Mouse (Mus musculus): ENCODE measurements at regions not wholly inside any gene's neighbourhood (a gene's known extent, or its start where the extent isn't known, plus 50 kb on each side); places are given as distances from the start of the nearest gene placed in this dataset.
"Not testable (repeated sequence)": the region's sequence is repeated elsewhere in the genome, so short reads cannot be mapped to it uniquely, and the experiment has no call there.

DNA sequence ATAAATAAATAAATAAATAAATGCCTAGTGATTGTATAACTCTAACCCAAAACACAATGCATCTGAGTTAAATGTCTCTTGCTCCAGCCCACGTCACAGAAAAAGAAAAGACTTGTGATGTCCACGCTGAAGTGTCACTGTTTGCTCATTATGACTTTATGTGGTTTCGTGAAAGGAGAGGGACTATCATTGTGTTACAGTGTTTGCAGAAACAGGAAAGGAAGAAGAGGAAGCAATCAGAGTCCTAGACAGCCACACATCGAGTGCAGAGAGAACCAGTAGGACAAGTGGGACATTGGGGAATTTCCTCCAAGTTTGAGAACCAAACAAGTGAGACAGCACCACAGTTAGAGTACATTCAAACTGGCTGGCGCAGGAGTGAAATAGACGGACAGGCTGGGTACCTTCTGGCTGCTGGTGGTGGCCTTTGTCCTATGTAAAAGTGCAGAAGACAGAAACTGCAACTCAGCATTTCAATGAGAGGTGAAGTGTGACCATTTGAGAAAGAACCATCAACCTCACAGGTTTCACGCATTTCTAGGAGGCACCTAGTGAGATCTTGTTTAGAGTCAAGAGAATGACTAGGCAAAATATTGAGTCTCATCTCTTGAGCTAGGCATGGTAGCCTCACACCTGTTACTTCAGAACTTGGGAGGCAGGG lies 59.6 kb downstream of the Fasl start:
- DNase-seq: no peak

DNA sequence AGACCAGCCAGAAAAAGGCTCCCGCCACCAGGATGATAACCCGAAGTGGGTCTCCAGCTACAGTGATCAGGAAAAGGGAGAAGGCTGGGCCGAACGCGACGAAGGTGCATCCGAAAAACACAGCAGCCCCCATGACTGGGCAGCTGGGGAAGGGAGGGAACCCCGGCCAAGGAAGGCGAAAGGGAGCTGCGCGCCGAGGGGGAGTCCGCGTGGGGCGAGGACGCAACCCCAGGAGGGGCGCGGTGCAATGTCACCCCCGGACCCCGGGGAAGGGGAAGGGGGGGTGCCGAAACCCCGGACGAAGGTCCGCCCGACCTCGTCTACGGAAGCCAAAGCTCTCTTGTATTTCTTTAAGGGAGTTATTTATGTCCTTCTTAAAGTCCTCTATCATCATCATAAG lies 60.9 kb downstream of the Fasl start:
- DNase-seq: not testable (repeated sequence)

DNA sequence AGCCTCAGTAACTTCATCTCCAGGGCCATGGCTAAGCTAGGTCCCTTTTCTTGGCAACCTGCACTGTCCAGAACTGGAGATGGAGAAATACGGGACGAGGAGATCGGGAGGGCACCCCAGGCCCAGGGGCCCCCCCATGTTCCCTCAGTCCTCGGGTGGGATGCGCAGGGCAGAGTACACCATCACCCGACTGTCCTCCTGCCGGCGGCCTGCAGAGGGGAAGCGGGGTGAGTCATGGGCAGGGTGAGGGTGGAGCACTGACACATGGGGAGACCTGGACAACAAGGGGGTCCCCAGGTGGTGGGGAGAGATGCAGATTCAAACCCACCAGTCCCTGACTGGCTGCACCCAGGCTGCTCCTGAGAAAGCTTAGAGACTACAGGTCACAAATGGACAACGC lies 62.2 kb downstream of the Fasl start:
- DNase-seq: not testable (repeated sequence)

DNA sequence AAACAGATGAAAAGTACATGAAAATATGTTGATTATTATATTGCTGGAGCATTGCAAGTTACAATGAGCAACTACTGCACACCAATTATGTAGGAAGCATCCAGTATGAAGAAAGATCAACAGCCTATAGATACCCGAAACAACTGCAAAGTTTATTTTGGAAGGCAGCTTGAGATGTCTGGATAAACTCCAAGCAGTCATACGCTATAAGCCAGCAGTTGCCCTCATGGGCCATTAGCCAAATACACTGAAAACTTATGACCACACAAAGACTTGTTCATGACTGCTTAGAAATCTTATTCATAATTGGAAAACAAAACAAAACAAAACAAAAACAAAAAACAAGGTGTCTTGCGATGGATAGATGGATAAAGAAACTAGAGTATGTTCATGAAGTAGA lies 68.4 kb downstream of the Fasl start:
- no peak for DNase-seq

DNA sequence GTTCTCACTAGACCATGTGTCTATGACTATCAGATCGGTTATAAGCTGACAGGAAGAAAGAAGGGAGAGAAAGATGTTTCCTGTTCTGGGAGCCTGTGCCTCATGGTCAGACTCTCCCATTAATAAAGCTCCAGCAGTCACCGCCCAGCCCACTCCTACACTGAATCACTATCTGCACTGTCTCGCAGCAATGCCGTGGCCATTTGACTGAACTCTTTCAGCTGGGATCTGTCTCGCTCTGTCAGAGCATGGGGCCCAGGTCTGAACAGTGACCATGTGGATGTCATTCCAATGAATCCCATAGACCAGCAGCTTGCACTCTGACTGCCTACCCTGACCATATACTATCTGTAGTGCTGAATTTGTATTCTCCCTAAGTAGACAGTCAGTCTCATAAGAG lies 70.0 kb downstream of the Fasl start:
- DNase-seq: no peak

DNA sequence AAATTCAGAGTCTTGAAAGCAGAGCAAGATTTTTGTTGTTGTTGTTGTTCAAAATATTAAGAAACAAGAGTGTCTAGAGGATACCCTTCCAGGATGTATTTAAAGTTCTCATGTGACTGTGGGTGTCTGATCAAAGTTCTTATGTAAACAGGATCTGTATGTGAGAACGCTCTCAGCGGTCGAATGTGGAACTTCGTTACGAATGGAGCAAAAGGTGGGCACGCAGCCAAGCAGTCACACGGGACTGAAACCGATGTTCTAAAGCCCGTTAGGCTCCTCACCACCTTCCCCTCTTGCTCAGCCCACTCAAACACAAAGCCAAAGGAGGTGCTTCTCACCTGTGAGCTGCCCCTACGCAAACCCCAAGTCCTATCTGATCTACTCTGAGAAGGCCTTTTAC lies 75.4 kb downstream of the Fasl start:
- peak; percentile 27 for DNase-seq

DNA sequence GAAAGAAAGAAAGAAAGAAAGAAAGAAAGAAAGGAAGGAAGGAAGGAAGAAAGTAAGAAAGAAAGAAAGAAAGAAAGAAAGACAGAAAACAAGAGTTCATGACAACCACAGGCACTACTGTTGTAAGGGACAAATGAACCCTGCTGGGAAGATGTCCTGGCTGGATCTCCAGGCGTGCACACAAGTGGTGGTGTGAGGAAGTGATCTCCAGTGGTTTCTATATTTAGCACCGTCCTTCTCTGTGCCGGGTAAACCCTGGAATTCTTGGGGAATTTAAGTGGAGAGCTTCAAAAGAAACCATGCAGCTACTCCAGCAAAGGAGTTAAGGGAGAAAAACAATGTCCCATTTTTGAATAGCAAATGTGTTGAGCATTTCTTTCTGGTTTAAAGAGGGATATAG lies 76.0 kb downstream of the Fasl start:
- no peak for DNase-seq

DNA sequence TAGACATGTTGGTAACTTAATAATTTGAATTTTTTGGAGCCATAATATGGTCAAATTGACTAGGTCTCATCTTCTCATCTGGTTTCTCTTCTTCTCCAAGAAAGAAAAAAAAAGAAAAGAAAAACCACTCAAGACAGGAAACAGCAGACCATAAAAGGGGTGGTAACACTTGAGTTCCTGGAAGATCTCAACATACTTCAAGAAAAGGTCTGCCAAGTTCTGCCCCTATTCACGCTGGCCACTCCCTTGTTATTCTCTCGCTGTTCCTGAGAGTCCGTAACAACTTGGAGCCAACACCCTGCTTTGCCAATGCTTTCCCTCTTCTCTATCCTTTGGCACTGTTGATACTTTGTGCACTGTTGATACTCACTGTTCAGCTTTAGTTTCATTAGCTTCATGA lies 81.2 kb downstream of the Fasl start:
- DNase-seq: no peak

DNA sequence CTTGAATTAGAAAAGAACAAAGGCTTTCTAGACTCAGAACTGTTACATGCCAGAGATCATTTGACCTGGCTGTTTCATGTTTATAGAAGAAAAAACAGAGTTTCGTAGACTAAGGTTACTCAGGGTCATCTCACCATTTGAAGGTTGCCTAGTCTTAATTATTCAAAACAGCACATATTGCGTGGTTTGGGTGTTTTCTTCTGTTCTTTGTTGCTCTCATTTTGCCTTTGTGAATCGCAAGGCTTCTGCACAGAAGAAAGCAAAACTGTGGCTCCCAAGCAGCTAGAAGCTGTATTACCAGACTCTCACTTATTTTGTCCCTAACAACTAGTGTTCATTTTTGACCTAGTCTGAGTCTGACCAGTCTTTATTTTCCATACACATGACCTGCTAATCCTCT lies 83.3 kb downstream of the Fasl start:
- no peak for DNase-seq

DNA sequence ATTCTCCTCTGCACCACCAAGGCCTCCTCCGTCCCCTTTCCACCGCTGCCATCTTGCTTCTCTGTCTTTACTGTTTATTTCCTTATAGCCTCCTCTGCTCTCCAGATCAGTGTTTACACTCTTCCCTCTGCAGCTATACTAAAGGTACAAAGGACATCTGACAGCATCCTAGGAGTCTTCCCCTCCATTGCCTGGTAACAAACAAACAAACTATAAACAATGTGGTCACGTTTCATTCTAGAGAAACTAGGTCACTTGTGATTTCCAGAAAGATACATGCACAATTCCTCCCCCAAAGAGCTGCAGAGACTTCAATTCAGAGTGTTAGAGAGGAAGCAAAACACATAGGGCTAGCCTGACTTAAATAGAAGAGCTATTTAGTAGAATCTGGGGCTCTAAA lies 83.8 kb downstream of the Fasl start:
- DNase-seq: no peak

DNA sequence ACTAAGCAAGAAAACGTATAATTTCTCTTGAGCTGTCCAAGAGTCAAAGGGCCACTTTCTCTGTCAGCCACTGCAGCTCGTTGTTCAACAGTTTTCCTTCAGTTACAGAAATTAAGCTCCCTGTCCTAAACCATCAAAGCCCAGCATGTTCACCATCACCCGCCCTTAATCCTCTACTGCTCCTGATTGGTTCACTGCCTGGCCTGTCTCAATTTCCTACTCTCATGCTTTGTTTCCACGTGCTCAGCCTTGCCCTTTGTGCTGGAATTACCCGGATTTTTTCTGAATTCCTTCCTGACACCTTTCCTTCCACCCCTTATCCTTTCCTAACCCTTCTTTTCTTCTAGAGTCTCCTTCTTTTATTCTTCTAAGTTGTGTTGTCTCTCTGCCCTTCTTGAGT lies 92.4 kb downstream of the Fasl start:
- DNase-seq: no peak

DNA sequence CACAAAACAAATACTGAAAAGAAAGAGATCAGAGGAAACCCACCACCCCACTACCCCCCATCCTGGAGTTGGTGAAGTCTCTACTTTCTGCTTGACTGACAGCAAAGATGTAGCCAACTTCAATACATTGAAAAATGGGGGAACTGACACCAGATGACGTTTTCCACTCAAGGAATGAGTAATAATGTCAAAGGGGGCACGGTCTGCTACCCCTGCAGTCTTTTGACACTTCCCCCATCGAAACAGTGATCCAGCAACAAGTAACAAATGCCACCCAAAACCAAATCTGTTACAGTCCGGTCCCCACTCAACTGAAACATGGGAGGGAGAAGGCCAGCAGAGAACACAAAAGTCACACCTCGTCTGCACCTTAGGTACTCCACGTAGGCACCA lies 94.5 kb downstream of the Fasl start:
- DNase-seq: no peak

DNA sequence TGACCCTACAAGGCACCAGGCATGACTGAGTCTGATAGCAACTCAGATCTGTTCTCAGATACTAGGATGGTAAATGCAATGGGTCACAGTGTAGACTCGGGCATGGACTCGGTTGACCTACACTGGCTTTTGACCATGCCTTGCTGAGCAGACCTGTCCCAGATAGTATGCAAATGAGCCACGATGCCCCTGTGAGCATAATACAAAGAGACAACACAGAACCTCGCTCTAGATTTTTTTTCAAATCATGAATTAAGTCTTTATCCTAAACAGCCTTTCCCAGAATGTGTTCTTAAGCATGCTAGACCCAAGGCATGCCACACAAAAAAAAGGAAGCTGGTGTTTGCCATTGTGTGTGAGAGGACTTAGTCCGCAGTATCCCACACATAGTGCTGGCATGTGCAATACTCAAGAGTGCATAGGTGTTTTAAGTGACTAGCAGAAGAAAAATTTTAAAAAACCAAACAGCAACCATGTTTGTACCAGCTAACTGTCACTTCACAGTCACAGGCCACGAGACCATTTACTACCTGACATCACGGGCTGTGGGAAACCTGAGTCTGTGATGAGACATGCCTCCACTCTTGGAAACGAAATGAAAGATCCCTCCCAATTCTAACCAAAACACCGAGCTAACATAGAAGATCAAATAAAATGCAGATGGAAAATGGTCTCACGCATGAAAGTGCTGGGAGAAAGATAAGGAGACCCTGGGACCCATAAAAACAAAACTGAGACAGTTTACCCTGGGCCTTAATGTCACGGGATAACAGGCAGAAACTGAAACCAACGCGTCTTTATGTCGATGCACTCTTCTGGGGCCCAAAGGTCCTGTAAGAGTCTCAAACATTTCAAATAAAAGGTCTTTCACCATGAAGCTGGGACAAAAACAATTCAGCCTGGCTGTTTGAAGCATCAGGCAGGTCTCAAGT lies 95.2 kb downstream of the Fasl start:
- DNase-seq: no peak

DNA sequence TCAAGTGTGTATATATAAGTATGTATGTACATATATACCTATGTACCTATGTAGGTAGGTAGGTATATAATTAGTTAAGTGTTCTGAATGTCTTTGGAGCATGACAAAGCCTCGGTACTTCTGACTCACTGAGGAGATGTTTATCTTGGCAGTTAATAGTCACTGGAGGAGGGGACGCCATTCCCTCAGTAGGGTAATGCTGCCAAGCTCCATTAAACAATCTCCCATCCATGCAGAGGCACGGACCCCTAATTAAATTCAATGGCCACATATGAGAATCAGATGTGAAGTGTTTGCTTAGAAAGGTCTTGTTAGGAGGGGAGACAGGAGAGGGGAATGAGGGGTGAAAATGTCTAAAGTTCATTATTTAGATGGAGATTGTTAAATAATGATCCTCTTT lies 99.3 kb downstream of the Fasl start:
- DNase-seq: no peak

DNA sequence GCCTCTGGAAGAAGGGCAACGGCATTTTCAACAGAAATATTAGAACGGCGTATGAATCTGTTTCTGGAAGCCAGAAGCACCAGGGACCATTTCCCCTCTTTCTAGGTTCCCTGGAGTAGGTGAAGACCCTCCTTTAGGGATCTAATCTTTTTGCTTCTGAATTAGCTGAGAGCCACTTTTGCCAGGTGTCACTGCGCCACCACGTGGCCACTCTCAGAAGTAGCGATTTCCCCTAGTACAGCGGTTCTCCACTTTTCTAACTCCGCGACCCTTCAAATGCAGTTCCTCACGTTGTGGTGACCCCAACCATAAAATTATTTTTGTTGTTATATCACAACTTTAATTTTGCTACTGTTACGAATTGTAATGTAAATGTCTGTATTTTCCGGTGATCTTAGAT lies 100.7 kb downstream of the Fasl start:
- DNase-seq: peak; percentile 36

DNA sequence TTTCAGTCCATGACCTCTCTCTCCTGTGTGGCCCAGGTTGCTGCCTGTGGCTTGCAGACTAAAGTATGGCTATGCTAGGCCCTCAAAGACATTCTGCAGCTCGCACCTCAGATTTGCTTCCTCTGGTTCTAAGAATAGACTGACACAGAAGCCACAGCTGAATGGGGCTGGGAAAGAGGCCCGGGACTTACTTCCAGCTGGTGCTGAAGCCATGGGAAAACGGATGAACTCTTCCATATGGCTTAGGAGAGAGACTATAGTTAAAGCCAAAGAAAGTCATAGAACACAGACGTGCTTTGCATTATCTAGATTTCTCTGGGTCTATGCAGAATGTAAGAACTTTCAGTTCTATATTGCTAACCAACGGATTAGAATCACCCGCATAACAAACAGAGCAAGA lies 107.7 kb downstream of the Fasl start:
- DNase-seq: no peak

DNA sequence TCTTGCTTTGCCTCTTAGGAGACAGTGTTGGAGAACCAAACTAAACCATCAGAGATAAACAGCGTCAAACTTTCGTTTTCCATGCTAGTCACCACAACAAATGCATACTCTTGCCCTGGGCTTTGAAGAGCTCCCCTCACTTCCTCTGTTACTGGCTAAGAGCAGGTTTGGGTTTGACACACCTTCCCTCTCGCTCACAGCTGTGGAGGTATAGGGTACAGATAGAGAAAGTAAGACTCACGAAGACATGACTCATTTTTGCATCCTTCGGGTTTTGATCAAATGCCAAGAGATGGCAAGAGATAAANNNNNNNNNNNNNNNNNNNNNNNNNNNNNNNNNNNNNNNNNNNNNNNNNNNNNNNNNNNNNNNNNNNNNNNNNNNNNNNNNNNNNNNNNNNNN lies 117.4 kb downstream of the Fasl start:
- no peak for DNase-seq

DNA sequence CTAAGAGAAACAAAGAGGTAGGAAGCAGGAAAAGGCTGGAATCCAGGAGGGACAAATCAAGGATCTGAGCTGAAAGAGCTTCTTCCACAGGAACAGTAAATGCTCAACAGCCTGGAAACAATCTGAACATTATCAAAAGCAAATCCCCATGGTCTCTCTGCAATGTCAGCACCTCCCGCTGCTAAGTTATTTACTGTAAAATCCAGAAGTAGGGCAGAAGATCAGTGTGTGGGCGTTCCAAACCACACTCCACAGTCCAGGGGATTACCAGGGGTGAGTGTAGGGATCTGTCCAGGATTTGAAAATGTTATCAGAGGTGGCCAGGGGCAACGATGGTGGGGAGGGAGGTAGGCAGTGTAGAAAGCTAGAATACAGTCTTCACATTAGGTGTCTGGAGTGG lies 124.0 kb downstream of the Fasl start:
- no peak for DNase-seq

DNA sequence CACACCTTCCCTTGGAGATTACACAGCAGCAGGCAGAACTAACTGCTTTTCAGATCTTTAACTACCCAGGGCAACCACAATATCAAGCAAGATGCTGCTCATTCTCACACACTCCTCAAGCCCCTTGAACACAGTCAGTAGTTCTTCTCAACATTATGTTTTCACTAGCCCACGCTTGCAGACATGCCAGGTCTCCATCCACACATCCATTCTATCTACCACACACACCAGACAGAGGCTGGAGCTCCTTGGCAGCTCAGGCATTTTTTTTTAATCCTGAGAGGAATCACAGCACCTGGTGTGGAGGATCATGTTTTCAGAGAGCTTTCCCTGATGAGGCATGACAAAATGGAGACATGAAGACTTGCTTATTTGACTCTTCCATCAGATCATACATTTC lies 124.9 kb downstream of the Fasl start:
- DNase-seq: no peak

DNA sequence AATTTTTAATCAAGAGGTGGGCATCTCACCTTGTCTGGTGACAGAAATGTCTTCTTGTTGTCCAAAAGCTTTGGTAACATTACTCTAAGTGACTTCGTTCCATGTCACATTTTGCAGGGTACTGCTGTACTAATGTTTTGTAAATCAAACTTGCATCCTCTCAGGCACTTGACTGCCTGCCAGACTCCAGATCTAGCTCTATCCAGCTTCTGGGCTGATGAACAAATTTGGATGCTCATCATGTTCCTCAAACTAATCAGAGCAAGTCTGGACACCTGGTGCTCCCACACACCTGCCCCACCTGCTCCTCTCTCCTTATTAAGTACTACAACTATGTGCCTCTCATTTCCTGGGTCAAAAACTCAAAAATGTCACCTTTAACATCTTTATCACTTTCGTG lies 126.1 kb downstream of the Fasl start:
- DNase-seq: no peak

DNA sequence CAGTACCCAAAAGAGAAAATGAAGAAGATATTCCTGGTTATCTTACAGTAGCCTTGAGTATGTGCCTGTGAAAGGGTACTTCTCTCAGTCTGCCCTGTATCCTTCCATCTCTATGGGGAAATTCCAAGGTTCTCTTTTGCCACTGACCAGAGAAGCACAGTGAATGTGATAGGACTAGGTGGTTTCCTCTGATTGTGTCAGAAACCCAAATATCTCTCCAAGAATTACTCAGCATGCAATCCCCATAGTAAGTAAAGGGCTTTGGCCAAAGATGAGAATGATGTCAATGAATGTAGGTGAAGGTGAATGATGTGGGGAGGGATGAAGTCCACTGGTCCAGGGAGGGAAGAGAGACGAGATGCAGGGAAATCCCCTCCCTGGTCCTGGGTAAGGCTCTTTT lies 130.8 kb downstream of the Fasl start:
- no peak for DNase-seq

DNA sequence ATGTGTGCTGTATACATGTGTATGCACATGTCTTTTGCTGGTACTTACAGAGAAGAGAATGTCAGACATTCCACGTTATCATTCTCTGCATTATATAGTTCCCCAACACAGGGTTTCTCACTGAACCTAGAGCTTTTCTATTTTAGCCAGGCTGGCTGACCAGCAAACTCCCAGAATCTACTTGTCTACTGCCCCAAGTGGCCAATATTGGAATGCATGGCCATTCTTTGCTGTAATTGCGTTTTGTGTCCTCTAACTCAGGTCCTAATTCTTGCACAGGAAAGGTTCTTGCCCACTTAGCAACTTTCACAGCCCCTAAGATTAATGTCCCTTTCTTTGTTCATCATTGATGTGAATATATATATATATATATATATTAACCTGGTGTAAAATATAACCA lies 138.9 kb downstream of the Fasl start:
- no peak for DNase-seq

DNA sequence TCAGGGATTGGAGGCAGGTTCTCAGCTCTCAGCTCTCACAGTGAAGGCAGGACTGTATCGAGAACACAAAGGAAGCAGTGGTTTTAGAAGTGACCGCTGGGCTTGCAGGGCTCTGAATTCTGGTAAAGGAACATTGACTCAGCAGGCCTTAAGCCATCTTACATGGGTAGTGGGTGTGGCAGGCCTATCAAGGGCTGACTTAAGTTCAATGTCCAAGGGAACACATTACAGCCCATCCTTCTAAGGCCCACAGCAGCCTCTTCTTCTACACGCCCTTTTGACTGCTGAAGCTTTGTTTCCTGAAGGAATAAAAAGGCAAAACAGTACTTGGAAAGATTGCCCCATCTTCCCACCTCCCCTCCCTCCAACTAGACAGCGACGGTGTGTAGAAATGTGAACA lies 137.6 kb downstream of the Tnfsf18 start:
- no peak for DNase-seq

DNA sequence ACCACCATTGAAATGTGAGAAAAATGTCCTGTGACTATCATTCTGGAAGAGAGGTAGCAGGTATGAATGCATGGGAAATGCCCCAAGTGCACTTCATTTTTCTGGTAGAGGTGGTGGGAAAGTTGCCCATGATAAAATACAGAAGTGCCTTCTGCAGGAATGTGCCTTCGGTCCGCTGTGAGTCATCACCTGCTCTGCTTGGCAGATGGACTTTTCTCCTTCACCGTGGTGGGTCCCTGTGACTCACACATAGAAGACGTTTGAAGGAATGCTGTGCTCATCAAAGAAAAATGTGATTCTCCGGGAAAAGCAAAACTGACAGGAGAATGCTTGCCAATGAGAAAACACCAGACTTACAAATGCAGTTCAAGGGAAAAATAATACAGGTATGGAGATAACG lies 126.8 kb downstream of the Tnfsf18 start:
- DNase-seq: peak; percentile 22

DNA sequence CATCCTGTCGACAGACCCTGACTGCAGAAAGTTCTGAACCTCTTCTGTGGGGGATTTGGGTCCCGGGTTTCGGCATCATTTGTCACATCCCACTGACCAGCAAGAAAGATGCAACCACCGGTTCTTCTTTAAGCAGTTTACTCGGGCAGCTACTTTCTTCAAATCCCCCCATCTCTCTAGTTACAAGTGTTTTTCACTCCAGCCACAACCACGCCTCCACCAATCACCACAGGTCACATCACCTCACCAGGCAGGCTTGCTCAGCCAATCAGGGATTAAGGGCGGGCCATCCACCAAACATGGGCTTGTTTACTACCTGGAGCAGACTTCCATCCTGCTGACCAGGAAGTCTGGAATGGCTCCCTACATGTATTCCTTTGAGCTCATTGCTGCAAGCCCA lies 119.6 kb downstream of the Tnfsf18 start:
- not testable (repeated sequence) for DNase-seq
